Mouse (Mus musculus) midbrain, postnatal 0 days (tissue): ENCODE measurements around the gene Klhl5. TPM values are rescaled to one million over a fixed set of nuclear protein-coding genes. Genes with fewer than 3 reads are reported as not detected.

Experiments used
- ATAC-seq: fragments of 200-750 bp; cut with Nextera tagmentation; 2 replicates; pipeline ENCODE4 v1.8.0; 2017; ENCODE audit warnings: moderate number of reproducible peaks, mild to moderate bottlenecking, moderate TSS enrichment, moderate library complexity; ENCODE audit not compliant: low FRiP score
- DNase-seq: peaks from one replicate; pipeline ENCODE4 v3.0.0-alpha.2; 2015; ENCODE audit warnings: low spot score
- H3K27ac ChIP-seq: fragments of 300-500 bp; sonication (generic); 2 replicates; pipeline ENCODE4 v1.5.1; 2014; ENCODE audit warnings: low read depth, mild to moderate bottlenecking, low read length, mixed read lengths
- H3K27me3 ChIP-seq: fragments of 300-500 bp; sonication (generic); 2 replicates; pipeline ENCODE4 v1.6.1; 2014; ENCODE audit warnings: low read length, control low read depth, mixed read lengths; ENCODE audit not compliant: insufficient read depth
- H3K36me3 ChIP-seq: fragments of 300-500 bp; sonication (generic); 2 replicates; pipeline ENCODE4 v1.6.1; 2014; ENCODE audit warnings: low read length, control low read depth, mixed read lengths; ENCODE audit not compliant: insufficient read depth
- H3K4me1 ChIP-seq: fragments of 300-500 bp; sonication (generic); 2 replicates; pipeline ENCODE4 v1.6.1; 2014; ENCODE audit warnings: mild to moderate bottlenecking, control low read depth, antibody characterized with exemption, low read length, mixed read lengths; ENCODE audit not compliant: insufficient read depth
- H3K4me2 ChIP-seq: fragments of 300-500 bp; sonication (generic); 2 replicates; pipeline ENCODE4 v1.6.1; 2014; ENCODE audit warnings: low read depth, mild to moderate bottlenecking, low read length, mixed read lengths; ENCODE audit not compliant: poor library complexity, severe bottlenecking
- H3K4me3 ChIP-seq: fragments of 300-500 bp; sonication (generic); 2 replicates; pipeline ENCODE4 v1.5.1; 2014; ENCODE audit warnings: low read depth, mild to moderate bottlenecking, low read length, moderate library complexity
- H3K9ac ChIP-seq: fragments of 300-500 bp; sonication (generic); replicated peaks from 2 replicates; pipeline ENCODE4 v1.6.1; 2014; ENCODE audit warnings: mild to moderate bottlenecking, low read length, moderate library complexity, mixed read lengths; ENCODE audit not compliant: poor library complexity, severe bottlenecking
- H3K9me3 ChIP-seq: fragments of 300-500 bp; sonication (generic); 2 replicates; pipeline ENCODE4 v1.6.1; 2016; ENCODE audit warnings: low read length, control low read depth
- CTCF ChIP-seq: IDR thresholded peaks from 2 replicates; pipeline ENCODE4 v1.5.1; 2016; ENCODE audit warnings: antibody characterized with exemption, mild to moderate bottlenecking
- WGBS: fragments of 180-500 bp; shearing (Covaris S2); extraction: QIAGEN DNeasy Blood & Tissue Kit; methylation state at CpG from one replicate; pipeline ENCODE4 v1.1.7; 2014; 5-methylcytosine and 5-hydroxymethylcytosine counted together
- polyA plus RNA-seq: library from polyadenylated mRNA; unstranded; fragments of >200 nt; fragmentation: Nextera tagmentation; extraction: Ambion mirVana; gene quantifications from 2 replicates; pipeline ENCODE4 v1.2.1, GENCODE M21; 2015
- total RNA-seq: library from RNA; depleted of rRNA; stranded (reverse); fragments of >200 nt; gene quantifications from 2 replicates; pipeline ENCODE4 v1.2.3, GENCODE M21; 2014

Gene Klhl5
- total and polyA plus RNA-seq, 2 experiments from 2014 or later: 56.6 to 64.4 TPM

GRCm38 (mm10) chr5:65130528-65131210 lies 23.3 kb downstream of the Klhl5 start:
- Histone ChIP-seq H3K9ac (peak overlapping the region; percentile 68), H3K4me3 (peak overlapping the region; percentile 54), H3K4me2 (peak overlapping the region; percentile 44), H3K9me3 (no peaks in the 10 kb centered on the region), H3K27ac (peak overlapping the region; percentile 75), H3K36me3 (no peaks in the 10 kb centered on the region), H3K4me1 (0 out of 2 replicates have a peak, but pooled peaks cover 3% of the 10 kb centered on the region), H3K27me3 (no peaks in the 10 kb centered on the region)
- peak; percentile 87 for ATAC-seq
- 4% methylated on average over 12 of the region's 12 CpGs for WGBS
- peak; percentile 82 for DNase-seq
- TF ChIP-seq CTCF: no peak

GRCm38 (mm10) chr5:65131211-65131879 lies 24.0 kb downstream of the Klhl5 start:
- 6% methylated on average over 20 of the region's 20 CpGs for WGBS
- 0 out of 2 replicates have a peak, but pooled peaks cover 7% of the 10 kb centered on the region for H3K4me1 ChIP-seq

GRCm38 (mm10) chr5:65136159-65136558 lies 28.8 kb downstream of the Klhl5 start:
- no peak for ATAC-seq
- no peaks in the 10 kb centered on the region for H3K9me3 ChIP-seq
- H3K4me2 ChIP-seq: peak overlapping the region; percentile 24
- H3K9ac ChIP-seq: no peak overlapping the region
- no peak overlapping the region for H3K4me3 ChIP-seq
- no peak for DNase-seq
- no peak overlapping the region for H3K27ac ChIP-seq
- H3K27me3 ChIP-seq: no peaks in the 10 kb centered on the region
- H3K36me3 ChIP-seq: no peaks in the 10 kb centered on the region; the same call in 1 of the 2 replicates
- TF ChIP-seq CTCF: no peak
- 89% methylated on average over 7 of the region's 7 CpGs for WGBS
- 0 out of 2 replicates have a peak, but pooled peaks cover 7% of the 10 kb centered on the region for H3K4me1 ChIP-seq

More at GRCm38 (mm10) chr5:65131211-65131879, 24.0 kb downstream of the Klhl5 start:
- Histone ChIP-seq H3K4me2 (peak overlapping the region; percentile 44), H3K36me3 (no peaks in the 10 kb centered on the region), H3K9me3 (no peaks in the 10 kb centered on the region), H3K27ac (peak overlapping the region; percentile 75), H3K9ac (peak overlapping the region; percentile 68), H3K27me3 (no peaks in the 10 kb centered on the region), H3K4me3 (peak overlapping the region; percentile 54)
- no peak for TF ChIP-seq CTCF
- ATAC-seq (peak; percentile 61), DNase-seq (peak; percentile 76)

GRCm38 (mm10) chr5:65137073-65137472 lies 29.7 kb downstream of the Klhl5 start:
- no peak overlapping the region for H3K9ac ChIP-seq
- H3K4me2 ChIP-seq: 0 out of 2 replicates have a peak overlapping the region, but pooled peaks have one; percentile 15
- peaks cover 6% of the 10 kb centered on the region for H3K36me3 ChIP-seq
- no peak overlapping the region for H3K27ac ChIP-seq
- TF ChIP-seq CTCF: no peak
- no peak for ATAC-seq
- H3K27me3 ChIP-seq: no peaks in the 10 kb centered on the region
- H3K4me1 ChIP-seq: 0 out of 2 replicates have a peak, but pooled peaks cover 7% of the 10 kb centered on the region
- H3K4me3 ChIP-seq: no peak overlapping the region
- DNase-seq: no peak
- 70% methylated on average over 6 of the region's 6 CpGs for WGBS
- H3K9me3 ChIP-seq: no peaks in the 10 kb centered on the region

- Histone ChIP-seq H3K27ac (no peak overlapping the region), H3K27me3 (no peaks in the 10 kb centered on the region), H3K36me3 (peaks cover 12% of the 10 kb centered on the region), H3K4me3 (no peak overlapping the region), H3K4me2 (no peak overlapping the region), H3K9ac (no peak overlapping the region), H3K4me1 (no peaks in the 10 kb centered on the region), H3K9me3 (no peaks in the 10 kb centered on the region)
- no peak for TF ChIP-seq CTCF
- WGBS: 91% methylated on average over 8 of the region's 8 CpGs
- no peak for DNase-seq
- no peak for ATAC-seq
Measured at GRCm38 (mm10) chr5:65141242-65141641, 33.9 kb downstream of the Klhl5 start.

- no peak for ATAC-seq
- Histone ChIP-seq H3K27me3 (no peaks in the 10 kb centered on the region), H3K4me3 (no peak overlapping the region), H3K4me2 (no peak overlapping the region), H3K27ac (no peak overlapping the region), H3K4me1 (no peaks in the 10 kb centered on the region), H3K9ac (no peak overlapping the region), H3K36me3 (peaks cover 13% of the 10 kb centered on the region), H3K9me3 (no peaks in the 10 kb centered on the region)
- WGBS: 79% methylated on average over 6 of the region's 6 CpGs
- no peak for DNase-seq
- TF ChIP-seq CTCF: no peak
Measured at GRCm38 (mm10) chr5:65142247-65142646, 34.9 kb downstream of the Klhl5 start.
